Mouse (Mus musculus) liver, postnatal 0 days (tissue): ENCODE measurements around the gene Strn.

Experiments
- CTCF ChIP-seq: sonication (generic); IDR thresholded peaks from 2 replicates; pipeline ENCODE4 v1.5.1; 2016; ENCODE audit warnings: antibody characterized with exemption, low read depth
- EP300 ChIP-seq: IDR thresholded peaks from 2 replicates; pipeline ENCODE4 v1.6.1; 2016; ENCODE audit warnings: antibody characterized with exemption, low read depth, mild to moderate bottlenecking

- TF ChIP-seq CTCF, result no peak
- no peak for TF ChIP-seq EP300
These were observed 29.1 kb upstream of the Strn start for GRCm38 (mm10) chr17:78766084-78766483.
